Mouse (Mus musculus) heart, adult 2 months (tissue): ENCODE measurements around the gene Cntrl.

ENCODE experiments used
- CTCF ChIP-seq: fragments of 200-600 bp; IDR thresholded peaks from 2 replicates; pipeline ENCODE4 v1.8.1; 2022; ENCODE audit warnings: antibody characterized with exemption, mild to moderate bottlenecking, moderate library complexity
- POLR2A ChIP-seq: fragments of 200-500 bp; IDR thresholded peaks from 2 replicates; pipeline ENCODE4 v1.6.1; 2011; ENCODE audit warnings: mild to moderate bottlenecking, low read depth, low read length, control low read depth; ENCODE audit not compliant: insufficient read depth

DNA sequence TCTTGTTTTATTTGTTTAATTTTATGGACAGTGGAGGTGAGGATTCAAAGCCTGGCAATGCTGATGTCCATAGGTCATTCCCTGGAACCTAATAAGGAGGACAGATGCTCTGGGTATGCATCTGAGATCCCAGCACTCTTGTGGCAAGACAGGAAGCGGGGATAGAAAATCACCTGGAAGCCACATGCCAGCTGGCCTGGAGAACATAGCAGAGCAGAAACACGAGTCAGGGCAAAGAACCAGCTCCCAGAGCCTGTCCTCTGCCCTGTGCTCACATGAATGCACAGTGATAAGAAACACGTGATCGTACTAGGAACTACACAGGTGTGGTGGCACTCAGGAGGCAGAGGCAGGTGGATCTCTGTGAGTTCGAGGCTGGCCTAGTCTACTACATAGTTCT is 57.5 kb downstream of the Cntrl start:
- no peak for TF ChIP-seq CTCF
- no peak for TF ChIP-seq POLR2A
